Mouse (Mus musculus) gastrocnemius, adult 8-10 months (tissue): ENCODE measurements around the gene Fam189a1. TPM values are rescaled to one million over a fixed set of nuclear protein-coding genes. Genes with fewer than 3 reads are reported as not detected.

ENCODE experiments used
- DNase-seq, 2 experiments: peaks; one replicate each; pipeline ENCODE4 v3.0.0; 2022; ENCODE audit warnings: low spot score in 2 of 2
- total RNA-seq, 4 experiments: library from RNA; stranded (reverse); gene quantifications; 2 replicates each; pipeline ENCODE4 v1.2.4; 2022

The Fam189a1 gene
- total RNA-seq, 4 experiments from 2014 or later: not detected

GRCm38 (mm10) chr7:65104207-65105096 lies 51.9 kb downstream of the Fam189a1 start:
- DNase-seq: no peak

GRCm38 (mm10) chr7:65101661-65102060 lies 54.7 kb downstream of the Fam189a1 start:
- no peak for DNase-seq

GRCm38 (mm10) chr7:65097708-65098107 lies 58.7 kb downstream of the Fam189a1 start:
- DNase-seq: no peak

GRCm38 (mm10) chr7:65095631-65096107 lies 60.7 kb downstream of the Fam189a1 start:
- DNase-seq: no peak

GRCm38 (mm10) chr7:65093314-65093713 lies 63.1 kb downstream of the Fam189a1 start:
- no peak for DNase-seq

- no peak for DNase-seq
These were observed 64.9 kb downstream of the Fam189a1 start for GRCm38 (mm10) chr7:65091486-65091885.

- no peak for DNase-seq
These were observed 70.4 kb downstream of the Fam189a1 start for GRCm38 (mm10) chr7:65085972-65086371.

GRCm38 (mm10) chr7:65082778-65083091 lies 73.6 kb downstream of the Fam189a1 start:
- no peak for DNase-seq

- DNase-seq: no peak
These were observed 74.2 kb downstream of the Fam189a1 start for GRCm38 (mm10) chr7:65081979-65082777.

GRCm38 (mm10) chr7:65076134-65076533 lies 80.2 kb downstream of the Fam189a1 start:
- no peak for DNase-seq

- DNase-seq: no peak
These were observed 82.2 kb downstream of the Fam189a1 start for GRCm38 (mm10) chr7:65074194-65074593.

GRCm38 (mm10) chr7:65073555-65073954 lies 82.8 kb downstream of the Fam189a1 start:
- no peak for DNase-seq

- DNase-seq: no peak
These were observed 90.2 kb downstream of the Fam189a1 start for GRCm38 (mm10) chr7:65066211-65066610.

GRCm38 (mm10) chr7:65065457-65065856 lies 90.9 kb downstream of the Fam189a1 start:
- no peak for DNase-seq

GRCm38 (mm10) chr7:65064638-65065037 lies 91.7 kb downstream of the Fam189a1 start:
- DNase-seq: no peak

- DNase-seq: no peak
These were observed 92.3 kb downstream of the Fam189a1 start for GRCm38 (mm10) chr7:65064096-65064495.

GRCm38 (mm10) chr7:65060163-65060799 lies 96.1 kb downstream of the Fam189a1 start:
- DNase-seq: no peak

- no peak for DNase-seq
These were observed 99.5 kb downstream of the Fam189a1 start for GRCm38 (mm10) chr7:65056864-65057263.

GRCm38 (mm10) chr7:65051986-65052385 lies 104.4 kb downstream of the Fam189a1 start:
- no peak for DNase-seq

- DNase-seq: no peak
These were observed 107.0 kb downstream of the Fam189a1 start for GRCm38 (mm10) chr7:65049236-65049954.

GRCm38 (mm10) chr7:65047700-65048099 lies 108.7 kb downstream of the Fam189a1 start:
- no peak for DNase-seq
